8 mouse cellular contexts compared by ENCODE assay signal in genomic region chr4:126103590-126104068, GRCm38 (mm10). TPM values are rescaled to one million over a fixed set of nuclear protein-coding genes. Genes with fewer than 3 reads are reported as not detected.
DNase-seq lines count a peak whose midpoint lies in the region; ATAC-seq lines count a peak whose summit lies in the region.

Gene Stk40 (plus strand): TSS chr4:126103957.

- peak; percentile 78 for ATAC-seq in megakaryocyte progenitor cell, adult 5-6 weeks (replicated peaks; ENCODE audit: poor library complexity)

- peak; percentile 98 for DNase-seq in adipocyte (ENCODE audit: low spot score)
- peak; percentile 98 for DNase-seq in embryo, embryonic 10 days (ENCODE audit: low spot score)
- peak; percentile 95 for DNase-seq in gastrocnemius, postnatal 10 days
- DNase-seq in induced T-regulatory cell, adult 2 months (ENCODE audit: low read depth), result peak; percentile 99
- peak; percentile 95 to 97 for DNase-seq in left cerebral cortex, adult 9 months (ENCODE audit: low spot score in 2 of 2)
- peak; percentile 93 for DNase-seq in right cerebral cortex, postnatal 14 days
- peak; percentile 91 to 95 for DNase-seq in urinary bladder, postnatal 36 days (ENCODE audit: low spot score in 2 of 2)

RNA-seq across cellular contexts. Expression of gene Stk40, which starts in this region (rescaled TPM):
- 10 to 100 TPM; 28.8 to 39.5 TPM for total RNA-seq in gastrocnemius, postnatal 10 days (2021)
- 6.5 and 7.3 TPM in 2 replicates for total RNA-seq in megakaryocyte progenitor cell, adult 5-6 weeks (2015)
- total RNA-seq in megakaryocyte progenitor cell, adult 5-6 weeks (2017), result 5.9 and 6.0 TPM in 2 replicates

Comparison
In these comparisons a context has a peak if more than half of its experiments do, and no peak if none do; other contexts are left out.
1. Peak in every context shown above with its lines: DNase-seq and ATAC-seq.